Comparison of ENCODE assay signal across 20 mouse cellular contexts in the genomic region with DNA sequence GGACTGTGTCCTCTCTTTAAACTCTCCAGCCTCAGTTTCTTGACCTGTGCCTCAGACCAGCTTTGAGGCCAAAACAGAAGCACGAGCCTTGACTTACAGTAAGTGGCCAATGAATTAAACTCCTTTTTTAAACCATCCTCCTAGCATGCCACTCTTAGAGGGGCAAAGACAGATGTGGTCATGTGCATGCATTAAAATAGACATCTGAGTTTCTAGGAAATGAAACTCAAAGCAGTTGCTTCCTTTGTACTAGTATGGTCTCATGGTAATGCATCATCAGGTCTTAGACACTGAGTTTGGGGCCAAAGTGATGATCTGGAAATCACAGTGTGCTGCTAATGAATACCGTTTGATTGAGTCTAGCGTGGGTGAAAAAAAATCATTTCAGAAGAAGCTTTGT. TPM values are rescaled to one million over a fixed set of nuclear protein-coding genes. Genes with fewer than 3 reads are reported as not detected.
DNase-seq lines count a peak whose midpoint lies in the region; ATAC-seq and TF ChIP-seq lines count a peak whose summit lies in the region.
"Had no signal": no experiment of that assay in that cellular context is flagged by ENCODE, and none has a peak within 500 bp of the region (broad histone marks: within the 10 kb centered on the region; RNA-seq: fewer than 3 reads in every experiment).

No protein-coding gene starts in this region.

- no peak overlapping the region for H3K27ac ChIP-seq in heart, embryonic 10.5 days
- H3K27ac ChIP-seq in CH12.LX (ENCODE audit: insufficient read depth, low read depth): peak overlapping the region; percentile 66
- no peak overlapping the region for H3K27ac ChIP-seq in midbrain, embryonic 10.5 days (replicated peaks)
- H3K27ac ChIP-seq: embryonic facial prominence, embryonic 10.5 days; heart, embryonic 13.5 days; hindbrain, postnatal 0 days; left cerebral cortex, adult 2 months; liver, embryonic 14.5 days; lung, embryonic 15.5 days; midbrain, embryonic 12.5 days; stomach, postnatal 0 days had no signal

- TF ChIP-seq EP300 in CH12.LX (IDR thresholded peaks at IDR 0.05; ENCODE audit: low read length): peak; percentile 39; the same call in 1 of the 2 replicates

- no peaks in the 10 kb centered on the region for H3K36me3 ChIP-seq in heart, embryonic 10.5 days
- H3K36me3 ChIP-seq in CH12.LX (replicated peaks in 1 of 2; ENCODE audit: control insufficient read depth in 1 of 2, insufficient read depth in 1 of 2, low read length in 1 of 2): peaks cover 0 to 6% of the 10 kb centered on the region in 2 experiments
- no peaks in the 10 kb centered on the region for H3K36me3 ChIP-seq in midbrain, embryonic 10.5 days
- H3K36me3 ChIP-seq: embryonic facial prominence, embryonic 10.5 days; heart, embryonic 13.5 days; lung, embryonic 15.5 days; midbrain, embryonic 12.5 days had no signal

- DNase-seq in heart, adult 9 months (ENCODE audit: low spot score in 2 of 2): peak; percentile 4 to 7
- no peak for DNase-seq in heart, embryonic 10.5 days (ENCODE audit: low spot score)
- peak; percentile 42 for DNase-seq in CH12.LX (ENCODE audit: extremely low read depth)
- no peak for DNase-seq in midbrain, embryonic 10.5 days (ENCODE audit: low spot score)
- DNase-seq in layer of hippocampus, adult 9-11 months: no peak
- DNase-seq: adrenal gland, postnatal 25 days; lung, postnatal 4 days; right cerebral cortex, postnatal 25 days; thymus, postnatal 25 days had no signal

- no peak for TF ChIP-seq CTCF in CH12.LX (conservative IDR thresholded peaks at IDR 0.05 in 1 of 2, IDR thresholded peaks at IDR 0.05 in 1 of 2; ENCODE audit: low read depth in 2 of 2, low read length in 2 of 2)

- no peak; the same call in 1 of the 2 replicates for TF ChIP-seq POLR2A in CH12.LX (IDR thresholded peaks at IDR 0.05; ENCODE audit: low read depth, low read length)

- no peaks in the 10 kb centered on the region for H3K27me3 ChIP-seq in heart, embryonic 10.5 days (ENCODE audit: insufficient read depth, poor library complexity, severe bottlenecking)
- H3K27me3 ChIP-seq in CH12.LX (replicated peaks): no peaks in the 10 kb centered on the region
- peaks cover 99% of the 10 kb centered on the region for H3K27me3 ChIP-seq in midbrain, embryonic 10.5 days (ENCODE audit: low read depth, poor library complexity, severe bottlenecking)
- H3K27me3 ChIP-seq: heart, embryonic 13.5 days had no signal

- peak; percentile 62 for ATAC-seq in granulocyte monocyte progenitor cell, adult 5-6 weeks (replicated peaks; ENCODE audit: poor library complexity, severe bottlenecking)
- ATAC-seq in neutrophil, adult 5-6 weeks (ENCODE audit: extremely low read depth, insufficient number of reproducible peaks, low FRiP score, poor library complexity, severe bottlenecking): peak; percentile 60; the same call in 1 of the 2 replicates
- ATAC-seq: hindbrain, postnatal 0 days; intestine, postnatal 0 days had no signal

- peak overlapping the region; percentile 89 for H3K4me2 ChIP-seq in CH12.LX (ENCODE audit: insufficient read depth, low read depth, poor library complexity, severe bottlenecking)
- H3K4me2 ChIP-seq: heart, embryonic 13.5 days; lung, embryonic 15.5 days; midbrain, embryonic 12.5 days had no signal

- H3K79me2 ChIP-seq in CH12.LX (replicated peaks; ENCODE audit: control insufficient read depth, extremely low read depth, insufficient read depth, poor library complexity, severe bottlenecking): peaks cover 7% of the 10 kb centered on the region

- H3K9me3 ChIP-seq in heart, embryonic 10.5 days: no peaks in the 10 kb centered on the region
- no peaks in the 10 kb centered on the region for H3K9me3 ChIP-seq in CH12.LX (replicated peaks; ENCODE audit: low read length)
- H3K9me3 ChIP-seq in midbrain, embryonic 10.5 days (replicated peaks): no peaks in the 10 kb centered on the region
- H3K9me3 ChIP-seq: embryonic facial prominence, embryonic 10.5 days; heart, embryonic 13.5 days; lung, embryonic 15.5 days; midbrain, embryonic 12.5 days had no signal

- H3K4me3 ChIP-seq in heart, embryonic 10.5 days: no peak overlapping the region
- peak overlapping the region; percentile 37 to 70 (median 52) for H3K4me3 ChIP-seq in CH12.LX (replicated peaks in 1 of 3; ENCODE audit: low read depth in 2 of 3, low read length in 2 of 3, poor library complexity in 1 of 3)
- no peak overlapping the region for H3K4me3 ChIP-seq in midbrain, embryonic 10.5 days
- H3K4me3 ChIP-seq: embryonic facial prominence, embryonic 10.5 days; heart, embryonic 13.5 days; left cerebral cortex, adult 2 months; lung, embryonic 15.5 days; midbrain, embryonic 12.5 days had no signal

- in situ Hi-C loops in CH12.LX (cut with MboI; ENCODE audit: low pct_ligation_motif_present, low pct_unique_long_range_greater_than_20kb, low sequenced_read_pairs): no loop called here

- H3K9ac ChIP-seq in CH12.LX (ENCODE audit: insufficient read depth, low read depth): peak overlapping the region; percentile 68
- H3K9ac ChIP-seq: heart, embryonic 13.5 days; liver, embryonic 14.5 days; lung, embryonic 15.5 days; midbrain, embryonic 12.5 days had no signal

- TF ChIP-seq RAD21 in CH12.LX (IDR thresholded peaks at IDR 0.05; ENCODE audit: low read depth, low read length): no peak

- dilution Hi-C loops in CH12.LX (cut with MboI; ENCODE audit: extremely low pct_ligation_motif_present, extremely low pct_unique_long_range_greater_than_20kb, low sequenced_read_pairs): no loop called here

- H3K4me1 ChIP-seq in heart, embryonic 10.5 days: no peaks in the 10 kb centered on the region
- peaks cover 3 to 29% of the 10 kb centered on the region in 2 experiments; a peak in 3 of 4 replicates for H3K4me1 ChIP-seq in CH12.LX (ENCODE audit: control insufficient read depth in 1 of 2, insufficient read depth in 2 of 2)
- H3K4me1 ChIP-seq in midbrain, embryonic 10.5 days: no peaks in the 10 kb centered on the region
- H3K4me1 ChIP-seq: embryonic facial prominence, embryonic 10.5 days; heart, embryonic 13.5 days; lung, embryonic 15.5 days; midbrain, embryonic 12.5 days had no signal

- 84% methylated on average over 3 of the region's 3 CpGs for WGBS in heart, embryonic 10.5 days
- WGBS in midbrain, embryonic 10.5 days: 87% methylated on average over 3 of the region's 3 CpGs

TF ChIP-seq in CH12.LX, 34 proteins besides CTCF, POLR2A, EP300 and RAD21:
- peak; percentile 38; the same call in 1 of the 2 replicates for TF ChIP-seq ETS1 (conservative IDR thresholded peaks at IDR 0.05; ENCODE audit: low read depth, low read length)
- TF ChIP-seq MAX (IDR thresholded peaks at IDR 0.05; ENCODE audit: low read length): no peak
- TF ChIP-seq CHD2 (IDR thresholded peaks at IDR 0.05; ENCODE audit: low read length): no peak
- TF ChIP-seq JUND (conservative IDR thresholded peaks at IDR 0.05; ENCODE audit: low read depth, low read length): no peak
- TF ChIP-seq TBP (conservative IDR thresholded peaks at IDR 0.05; ENCODE audit: low read depth, low read length): peak; percentile 73; the same call in 1 of the 2 replicates
- TF ChIP-seq IRF4 (IDR thresholded peaks at IDR 0.05; ENCODE audit: low read depth, low read length): no peak
- no peak for TF ChIP-seq MAFK (IDR thresholded peaks at IDR 0.05; ENCODE audit: insufficient replicate concordance, low read length)
- peak; percentile 86 for TF ChIP-seq BHLHE40 (IDR thresholded peaks at IDR 0.05; ENCODE audit: low read depth, low read length)
- 0 out of 2 replicates have a peak, but pooled peaks have one; percentile 12 for TF ChIP-seq KAT2A (IDR thresholded peaks at IDR 0.05; ENCODE audit: insufficient replicate concordance, low read length)
- TF ChIP-seq RCOR1 (conservative IDR thresholded peaks at IDR 0.05; ENCODE audit: low read depth, low read length): 0 out of 2 replicates have a peak, but pooled peaks have one; percentile 18
- 0 out of 2 replicates have a peak, but pooled peaks have one; percentile 30 for TF ChIP-seq MYC (IDR thresholded peaks at IDR 0.05; ENCODE audit: low read depth, low read length)
- peak; percentile 10; the same call in 1 of the 2 replicates for TF ChIP-seq CHD1 (IDR thresholded peaks at IDR 0.05; ENCODE audit: low read depth, low read length)

RNA-seq across cellular contexts. Expression of a gene that starts 1.8 kb away (rescaled TPM):
- 0.14 TPM in 1 of 2 replicates, not detected in the other for polyA plus RNA-seq in heart, embryonic 10.5 days (2016; fragmentation: Nextera tagmentation; extraction: Ambion mirVana)
- total RNA-seq in CH12.LX (2012; rRNA removed): 10.2 and 12.6 TPM in 2 replicates
- total RNA-seq in CH12.LX (2014; rRNA removed): 27.9 and 28.5 TPM in 2 replicates
- polyA plus RNA-seq in CH12.LX (2012; ENCODE audit: insufficient read length, low read depth): 30.8 and 34.2 TPM in 2 replicates
- total RNA-seq in granulocyte monocyte progenitor cell, adult 5-6 weeks (2014; fragmentation: Nextera tagmentation): 0.77 and 2.1 TPM in 2 replicates
- total RNA-seq in granulocyte monocyte progenitor cell, adult 5-6 weeks (2017): 0.78 and 1.3 TPM in 2 replicates
- 20.4 and 26.4 TPM in 2 replicates for total RNA-seq in neutrophil, adult 5-6 weeks (2017)
- polyA plus RNA-seq in midbrain, embryonic 10.5 days (2016; fragmentation: Nextera tagmentation; extraction: Ambion mirVana): 0.21 and 0.27 TPM in 2 replicates

RNA-seq across cellular contexts. Expression of a gene that starts 54.0 kb away (rescaled TPM):
- polyA plus RNA-seq in heart, embryonic 10.5 days (2016; fragmentation: Nextera tagmentation; extraction: Ambion mirVana): 23.8 and 30.4 TPM in 2 replicates
- total RNA-seq in CH12.LX (2012; rRNA removed) (43.9 and 44.5 TPM in 2 replicates), CH12.LX (2014; rRNA removed) (73.1 and 74.8 TPM in 2 replicates)
- 74.3 and 77.5 TPM in 2 replicates for polyA plus RNA-seq in CH12.LX (2012; ENCODE audit: insufficient read length, low read depth)
- total RNA-seq in granulocyte monocyte progenitor cell, adult 5-6 weeks (2014; fragmentation: Nextera tagmentation): 41.3 and 47.2 TPM in 2 replicates
- 47.4 and 49.3 TPM in 2 replicates for total RNA-seq in granulocyte monocyte progenitor cell, adult 5-6 weeks (2017)
- 26.8 and 30.5 TPM in 2 replicates for total RNA-seq in neutrophil, adult 5-6 weeks (2017)
- 23.0 and 24.3 TPM in 2 replicates for polyA plus RNA-seq in midbrain, embryonic 10.5 days (2016; fragmentation: Nextera tagmentation; extraction: Ambion mirVana)

Comparison
In these comparisons a context has a peak if more than half of its experiments do, and no peak if none do; other contexts are left out.
1. DNase-seq: peak in heart, adult 9 months (2 of 2) and CH12.LX (single experiment); none in heart, embryonic 10.5 days (single experiment), midbrain, embryonic 10.5 days (single experiment) and layer of hippocampus, adult 9-11 months (single experiment).
2. H3K4me3 ChIP-seq: peak in CH12.LX (3 of 3); none in heart, embryonic 10.5 days (single experiment) and midbrain, embryonic 10.5 days (single experiment).